Mouse (Mus musculus): ENCODE measurements around the gene Tead2. TPM values are rescaled to one million over a fixed set of nuclear protein-coding genes. Genes with fewer than 3 reads are reported as not detected.

Gene Tead2
- total RNA-seq, 2 experiments from 2014 or later: not detected

DNA sequence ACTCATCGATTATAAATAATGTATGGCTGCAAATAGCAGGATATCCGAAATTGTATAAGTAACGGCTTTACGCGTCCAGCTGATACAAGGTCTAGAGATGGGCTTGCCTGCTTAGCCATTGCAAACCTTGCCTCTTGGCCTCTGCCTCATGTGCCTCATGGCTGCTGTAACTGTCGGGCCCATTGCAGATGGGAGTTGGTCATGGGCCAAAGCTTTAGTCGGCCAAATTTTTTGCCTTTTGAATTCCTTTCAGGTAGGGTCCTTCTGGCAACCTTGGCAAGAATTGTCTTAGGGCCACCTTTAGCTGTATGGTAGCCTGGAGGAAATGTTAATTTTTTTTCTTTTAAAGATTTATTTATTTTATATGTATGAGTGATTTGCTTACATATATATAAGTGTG is 9.3 kb downstream of the Tead2 start:
- ATAC-seq (ENCODE audit: poor library complexity, severe bottlenecking): no peak

DNA sequence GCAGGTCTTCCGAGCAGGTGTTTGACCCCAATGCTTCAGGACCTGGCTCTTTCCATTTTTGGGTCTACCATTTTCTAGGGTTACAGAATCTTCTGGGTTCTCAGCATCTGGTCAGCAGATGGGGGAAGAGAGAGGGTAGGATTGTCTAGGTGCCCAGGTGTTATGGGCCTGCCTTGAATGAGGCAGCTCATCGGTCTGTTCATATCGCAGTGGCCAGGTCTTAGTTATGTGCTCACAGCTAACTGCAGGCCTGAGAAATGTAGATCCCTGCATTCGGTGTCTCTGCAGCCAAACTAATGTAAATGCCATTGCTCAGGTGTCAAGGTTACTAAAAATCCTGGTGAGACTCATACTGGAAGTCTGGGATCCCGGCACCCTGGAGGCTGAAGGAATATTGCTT is 10.9 kb downstream of the Tead2 start:
- ATAC-seq (ENCODE audit: poor library complexity, severe bottlenecking): no peak

DNA sequence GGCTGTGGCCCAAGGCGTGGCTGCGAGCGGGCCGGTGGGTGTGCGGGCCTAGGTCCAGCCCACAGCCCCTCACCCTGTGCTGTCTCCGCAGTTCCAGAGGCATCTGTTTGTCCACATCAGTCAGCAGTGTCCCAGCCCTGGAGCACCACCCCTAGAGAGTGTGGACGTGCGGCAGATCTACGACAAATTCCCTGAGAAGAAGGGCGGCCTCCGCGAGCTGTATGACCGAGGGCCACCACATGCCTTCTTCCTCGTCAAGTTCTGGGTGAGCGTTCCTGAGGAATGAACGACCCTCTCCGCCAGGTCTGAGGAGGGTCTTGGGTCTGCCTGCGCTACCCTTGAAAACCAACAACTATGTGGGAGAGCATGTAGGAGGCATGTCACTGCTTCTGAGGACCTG is 13.0 kb downstream of the Tead2 start:
- no peak for ATAC-seq (ENCODE audit: poor library complexity, severe bottlenecking)

DNA sequence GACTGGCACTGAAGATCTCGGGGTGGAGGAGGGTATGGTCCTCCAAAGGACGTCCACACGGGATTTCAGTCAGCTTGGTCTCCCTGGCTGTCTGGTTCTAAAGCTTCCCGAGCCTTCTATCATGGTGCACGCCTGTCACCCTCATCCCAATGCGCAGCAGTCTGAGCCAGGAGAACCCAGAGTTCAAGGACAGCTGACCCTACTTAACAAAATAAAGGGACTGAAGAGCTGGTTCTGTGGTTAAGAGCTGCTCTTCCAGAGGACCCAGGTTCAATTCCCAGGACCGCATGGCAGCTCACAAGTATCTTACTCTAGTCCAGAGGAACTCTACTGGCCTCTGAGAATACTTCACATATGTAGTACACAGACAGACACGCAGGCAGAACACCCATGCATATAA is 13.5 kb downstream of the Tead2 start:
- ATAC-seq (ENCODE audit: poor library complexity, severe bottlenecking): no peak

DNA sequence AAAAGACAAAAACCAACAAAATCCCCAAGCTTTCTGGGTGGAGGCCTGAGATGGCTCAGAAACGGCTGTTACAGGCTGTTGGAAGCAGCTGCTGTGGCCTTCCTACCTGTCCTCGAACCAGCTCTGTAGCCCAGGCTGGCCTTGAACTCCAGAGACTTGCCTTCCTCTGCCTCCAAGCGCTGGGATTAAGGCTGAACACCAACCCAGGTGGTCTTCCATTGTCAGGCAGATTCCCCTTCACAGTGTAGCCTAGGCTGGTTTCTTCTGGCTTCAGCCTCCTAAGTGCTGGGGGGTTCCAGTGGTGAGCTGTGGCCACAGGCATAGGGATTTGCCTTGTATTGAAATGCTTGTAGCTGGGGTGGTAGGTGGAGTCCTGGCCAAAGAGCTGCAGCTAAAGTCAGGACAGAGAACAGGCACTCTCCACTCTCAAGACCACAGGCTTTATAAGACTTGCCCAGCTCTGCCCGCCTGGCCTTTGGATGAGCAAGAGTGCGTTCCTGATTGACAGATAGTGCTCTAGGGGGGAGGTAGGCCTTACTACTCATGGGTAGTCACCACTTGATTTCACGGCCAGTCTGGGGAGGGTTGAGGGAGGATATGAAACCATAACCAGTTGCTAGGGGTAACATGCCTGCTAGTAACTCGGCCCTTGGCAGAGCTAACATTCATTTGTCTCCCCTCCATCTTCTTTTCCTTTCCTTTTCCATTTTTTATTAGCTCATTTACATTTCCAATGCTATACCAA is 14.1 kb downstream of the Tead2 start:
- 0 out of 2 replicates have a peak, but pooled peaks have one; percentile 35 for ATAC-seq (ENCODE audit: poor library complexity, severe bottlenecking)

DNA sequence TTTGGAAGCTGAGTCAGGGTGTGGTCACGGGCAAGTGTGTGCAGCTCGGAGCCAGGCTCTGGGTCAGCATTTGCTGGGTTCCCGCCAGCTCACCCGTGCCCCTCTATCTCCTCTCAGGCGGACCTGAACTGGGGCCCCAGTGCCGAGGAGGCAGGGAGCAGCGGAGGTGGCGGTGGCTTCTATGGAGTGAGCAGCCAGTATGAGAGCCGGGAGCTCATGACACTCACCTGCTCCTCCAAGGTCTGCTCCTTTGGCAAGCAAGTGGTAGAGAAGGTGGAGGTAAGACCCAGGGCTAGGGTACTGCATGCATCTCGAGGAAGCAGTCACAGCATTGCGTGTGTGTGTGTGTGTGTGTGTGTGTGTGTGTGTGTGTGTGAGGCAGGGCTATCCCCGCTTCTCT is 15.6 kb downstream of the Tead2 start:
- no peak for ATAC-seq (ENCODE audit: poor library complexity, severe bottlenecking)

DNA sequence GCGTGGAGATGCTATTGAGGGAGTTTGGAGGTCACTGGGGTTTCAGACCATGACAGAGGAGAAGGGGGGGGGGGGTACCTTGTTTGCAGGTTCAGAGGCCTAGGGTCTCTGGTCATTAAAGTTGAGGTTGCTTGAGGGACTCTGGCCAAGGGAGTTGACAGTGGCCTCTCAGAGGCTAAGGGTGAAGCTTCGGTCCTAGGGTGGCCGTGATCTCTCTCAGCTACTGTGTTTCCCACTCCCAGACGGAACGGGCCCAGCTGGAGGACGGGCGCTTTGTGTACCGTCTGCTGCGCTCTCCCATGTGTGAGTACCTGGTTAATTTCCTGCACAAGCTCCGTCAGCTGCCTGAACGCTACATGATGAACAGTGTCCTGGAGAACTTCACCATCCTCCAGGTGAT is 16.4 kb downstream of the Tead2 start:
- ATAC-seq (ENCODE audit: poor library complexity, severe bottlenecking): no peak

DNA sequence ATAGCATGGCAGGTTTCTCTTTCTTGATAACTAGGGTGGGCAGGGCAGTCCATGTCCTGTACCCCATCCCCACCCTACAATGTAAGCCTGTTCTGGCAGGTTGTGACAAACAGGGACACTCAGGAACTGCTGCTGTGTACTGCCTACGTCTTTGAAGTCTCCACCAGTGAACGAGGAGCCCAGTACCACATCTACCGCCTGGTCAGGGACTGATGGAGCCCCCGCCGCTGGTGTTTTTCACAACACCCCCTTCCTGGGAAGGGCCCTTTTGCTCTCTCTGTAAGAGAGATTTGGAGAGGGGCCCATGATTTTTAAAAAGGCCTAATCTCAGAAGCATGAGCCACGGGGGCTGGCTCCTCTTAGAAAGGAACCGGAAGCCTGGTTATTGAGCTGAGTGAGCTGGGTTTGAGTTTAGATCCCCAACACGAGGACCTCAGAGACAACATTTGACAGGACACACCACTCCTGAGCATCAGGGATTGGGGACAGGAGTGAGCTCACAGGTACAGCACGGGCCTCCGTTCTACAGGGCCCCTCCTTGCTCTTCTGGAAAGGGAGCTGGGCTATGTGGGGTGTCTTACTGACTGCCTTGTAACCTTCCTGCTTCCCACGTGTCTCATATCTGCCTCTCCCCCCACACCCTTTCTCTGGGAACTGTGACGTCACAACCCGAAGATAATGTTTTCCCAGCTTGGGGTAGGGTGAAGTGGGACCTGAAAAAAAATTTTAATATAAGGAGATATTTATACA is 17.3 kb downstream of the Tead2 start:
- ATAC-seq (ENCODE audit: poor library complexity, severe bottlenecking): no peak

DNA sequence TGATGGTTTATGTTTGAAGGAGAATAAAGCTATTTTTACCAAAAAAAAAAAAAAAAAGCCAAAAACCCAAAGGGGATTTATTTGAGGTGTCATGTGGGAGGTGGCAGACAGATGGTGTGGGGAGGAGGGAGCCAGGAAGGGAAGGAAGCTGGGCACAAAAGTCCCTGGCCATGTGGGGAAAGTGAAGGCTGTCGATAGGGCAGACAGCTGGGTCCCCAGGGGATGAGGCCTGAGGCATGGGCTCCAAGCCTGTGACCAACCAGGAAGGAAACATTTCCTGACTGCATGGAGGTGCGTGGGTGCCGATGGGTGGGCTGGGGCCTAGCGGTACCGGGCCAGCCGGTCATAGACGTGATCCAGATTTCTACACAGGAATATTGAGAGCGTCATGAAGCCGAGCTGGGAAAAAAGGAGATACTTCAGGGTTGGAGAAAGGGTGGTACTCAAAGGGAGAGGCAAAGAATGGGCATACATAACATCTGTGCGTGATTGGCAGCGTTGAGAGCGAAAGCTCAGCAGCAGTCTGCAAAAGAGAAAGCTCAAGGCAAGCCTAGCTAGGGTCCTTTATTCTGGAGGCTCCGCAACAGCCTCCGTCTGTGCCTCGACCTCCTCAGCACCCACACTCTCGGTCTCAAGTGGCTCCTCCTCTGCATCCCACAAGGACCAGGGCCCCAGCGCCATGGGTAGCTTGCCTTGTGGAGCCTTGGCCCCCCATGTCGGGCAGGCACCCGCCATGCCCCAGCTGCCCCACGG is 18.2 kb downstream of the Tead2 start:
- ATAC-seq (ENCODE audit: poor library complexity, severe bottlenecking): no peak

DNA sequence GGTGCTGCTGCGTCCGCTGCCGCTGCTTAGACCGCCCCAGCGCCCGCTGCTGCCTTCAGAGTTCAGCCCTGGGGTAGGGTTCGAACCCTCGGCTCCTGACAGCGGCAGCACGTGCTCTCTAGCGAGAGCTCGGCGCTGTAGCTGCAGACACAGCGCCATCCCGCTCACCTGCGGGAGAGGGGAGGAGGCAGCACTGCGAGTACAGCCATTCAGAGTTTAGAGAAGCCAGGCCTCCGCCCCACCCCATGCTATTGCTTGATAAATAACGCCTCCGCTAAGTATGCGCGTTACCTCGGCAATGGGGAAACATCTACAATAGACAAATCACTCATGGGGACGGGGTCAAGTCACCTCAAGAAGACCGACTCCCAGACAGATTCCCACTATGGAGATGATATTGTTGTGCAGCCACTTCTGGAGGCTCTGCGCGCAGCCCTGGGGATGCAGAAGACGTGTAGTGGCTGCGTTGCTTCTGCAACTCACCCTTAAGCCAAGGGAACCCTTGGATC is 18.8 kb downstream of the Tead2 start:
- no peak for ATAC-seq (ENCODE audit: poor library complexity, severe bottlenecking)

DNA sequence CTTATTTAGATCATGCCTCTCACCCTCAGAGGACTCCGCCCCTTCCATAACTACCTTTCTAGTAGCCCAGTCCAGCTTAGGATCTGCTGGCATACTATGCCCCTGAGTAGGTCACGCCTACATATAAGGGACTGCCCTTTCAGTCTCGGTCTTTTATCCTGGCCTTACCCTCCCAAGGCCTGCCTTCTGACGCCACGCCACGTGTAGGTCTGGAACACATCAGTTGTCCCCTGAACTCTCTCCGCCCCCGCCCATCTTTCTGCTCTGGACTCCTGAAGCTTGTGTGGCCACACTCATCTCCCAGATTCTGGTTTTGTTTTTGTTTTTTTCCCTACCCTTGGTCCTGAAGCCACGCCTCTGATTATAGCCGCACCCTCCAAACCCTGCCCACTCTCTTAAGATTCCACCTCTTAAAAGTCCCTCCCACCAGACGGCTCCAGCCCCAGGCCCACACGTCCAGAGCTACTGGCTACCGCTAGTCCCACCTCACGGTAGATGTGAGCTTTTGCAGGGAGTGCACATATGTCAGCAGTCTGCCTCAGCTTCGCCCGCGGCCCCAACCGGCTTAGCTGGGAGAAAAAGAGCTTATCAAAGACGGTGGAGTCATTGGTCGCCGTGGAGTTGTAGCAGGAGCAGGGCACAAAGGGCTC is 19.5 kb downstream of the Tead2 start:
- ATAC-seq (ENCODE audit: poor library complexity, severe bottlenecking): no peak

DNA sequence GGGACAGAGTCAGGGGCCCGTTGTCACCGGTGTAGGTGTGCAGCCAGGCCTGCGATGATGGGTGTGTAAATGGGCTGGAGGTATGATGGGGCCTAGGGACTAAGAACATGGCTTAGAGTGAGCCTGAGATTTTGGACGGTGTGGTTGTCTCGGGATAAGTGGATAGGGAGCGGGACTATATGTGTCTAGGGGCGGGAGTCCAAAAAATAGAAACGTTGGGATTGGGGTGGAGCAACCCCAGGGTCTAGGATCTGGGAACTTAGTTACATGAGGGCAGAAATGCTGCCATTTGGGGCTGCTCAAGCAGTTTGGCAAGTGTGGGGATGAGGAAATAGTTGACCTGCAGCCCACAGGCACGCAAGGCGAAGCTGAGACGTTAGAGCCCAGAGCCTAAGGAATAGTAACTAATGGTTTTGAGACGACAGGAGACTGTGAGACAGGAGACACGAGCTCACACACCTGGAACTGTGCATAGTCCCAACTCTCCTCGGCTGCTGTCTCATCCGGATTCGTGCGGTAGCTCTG is 20.2 kb downstream of the Tead2 start:
- ATAC-seq (ENCODE audit: poor library complexity, severe bottlenecking): no peak

DNA sequence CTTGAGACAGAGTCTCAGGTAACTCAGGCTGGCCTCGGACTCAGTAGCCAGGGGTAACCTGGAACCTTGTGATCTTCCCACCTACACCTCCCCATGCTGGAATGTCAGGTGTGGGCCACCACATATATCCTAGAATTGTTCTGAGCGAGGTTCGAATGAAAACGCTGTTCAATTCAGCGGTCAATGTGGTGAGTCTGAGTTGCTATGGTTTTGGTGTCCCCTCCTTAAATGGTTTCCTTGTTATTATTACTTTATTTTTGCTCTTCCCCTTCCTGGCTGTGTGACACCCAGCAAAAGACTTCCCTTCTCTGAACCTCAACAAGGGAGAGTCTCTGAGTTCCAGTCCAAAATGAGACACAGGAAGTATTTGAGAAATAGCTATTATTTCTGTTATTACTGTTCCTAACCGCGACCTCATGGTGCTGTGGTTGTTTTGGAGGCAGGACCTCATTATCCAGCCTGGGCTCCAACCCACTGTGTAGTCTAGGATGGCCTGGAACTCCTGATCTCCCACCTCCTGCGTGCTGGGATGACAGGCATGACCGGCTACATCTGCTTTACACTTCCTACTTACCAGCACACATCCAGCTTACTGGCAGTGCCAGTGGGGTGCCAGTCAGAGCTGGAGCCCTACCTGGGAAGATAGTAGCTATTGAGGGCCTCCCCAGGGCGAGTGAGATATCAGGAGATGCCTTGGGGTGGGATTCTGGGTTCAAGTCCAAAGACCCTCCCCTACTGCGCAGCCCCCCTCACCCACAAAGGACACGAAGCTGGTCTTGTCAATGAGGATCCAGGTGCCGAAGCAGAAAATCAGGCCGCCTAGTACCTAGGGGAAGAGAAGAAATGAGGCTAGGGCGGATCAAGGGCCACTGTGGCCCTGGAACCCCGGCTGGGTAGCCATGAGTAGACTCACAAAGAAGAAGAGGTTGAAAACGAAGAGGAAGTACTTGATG is 22.5 kb downstream of the Tead2 start:
- ATAC-seq (ENCODE audit: poor library complexity, severe bottlenecking): peak; percentile 37

DNA sequence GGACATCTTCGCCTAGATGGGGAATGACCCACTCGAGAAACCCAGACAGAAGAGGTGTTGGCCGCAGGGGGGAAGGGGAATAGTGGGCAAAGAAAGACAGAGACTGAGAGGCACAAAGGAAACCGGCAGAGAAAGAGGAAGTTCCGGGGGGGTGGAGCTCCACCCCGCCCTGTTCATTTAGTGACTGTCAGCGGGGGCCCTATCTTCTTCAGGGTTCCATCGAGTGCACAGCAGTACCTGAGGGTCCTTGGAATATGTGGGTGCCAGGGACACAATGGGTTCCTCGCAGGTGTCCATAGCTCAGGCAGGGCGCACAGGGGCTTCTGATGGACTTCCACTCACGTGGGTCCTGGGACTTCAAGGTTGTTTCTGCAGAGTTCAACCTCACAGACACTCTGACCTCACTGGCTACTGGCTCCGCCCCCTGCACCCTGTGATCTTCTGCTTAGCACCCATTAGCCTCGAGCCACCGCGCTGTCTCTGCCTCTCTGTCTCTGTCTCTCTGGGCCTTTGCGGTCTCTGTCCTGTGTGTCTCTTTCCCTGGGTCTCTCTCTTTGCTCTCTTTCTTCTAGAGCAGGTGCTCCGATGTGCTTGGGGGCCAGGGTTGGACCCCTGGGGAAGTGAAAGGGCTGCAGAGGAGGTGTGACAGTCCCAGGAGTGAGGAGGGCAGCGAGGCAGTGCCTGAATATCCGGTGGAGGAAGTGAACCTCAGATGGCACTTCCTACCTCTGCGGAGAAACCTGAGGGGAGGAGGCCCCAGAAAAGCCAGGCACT is 23.4 kb downstream of the Tead2 start, which contains the start of gene Cd37:
TSS of gene Cd37 (minus strand) at position 393 of the 774 bp plus-strand sequence.
- ATAC-seq (ENCODE audit: poor library complexity, severe bottlenecking): peak; percentile 81

DNA sequence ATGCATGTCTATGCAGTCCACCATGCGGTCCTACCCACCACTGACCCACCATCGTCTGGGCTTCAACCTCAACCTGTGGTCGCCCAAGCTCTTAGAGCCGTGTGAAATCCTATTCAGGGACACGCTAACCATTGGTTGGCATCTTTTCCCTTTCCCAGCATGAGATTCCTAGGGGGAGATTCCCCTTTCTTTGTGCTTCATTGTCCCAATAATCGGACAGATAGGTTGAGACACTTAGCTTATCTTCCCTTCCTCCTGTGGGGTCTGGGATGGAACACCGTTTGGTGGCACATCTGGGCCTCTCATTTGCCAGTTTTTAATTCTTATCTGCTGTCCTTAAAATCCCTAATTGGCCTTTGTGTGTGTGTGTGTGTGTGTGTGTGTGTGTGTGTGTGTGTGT is 24.6 kb downstream of the Tead2 start:
- ATAC-seq (ENCODE audit: poor library complexity, severe bottlenecking): no peak

DNA sequence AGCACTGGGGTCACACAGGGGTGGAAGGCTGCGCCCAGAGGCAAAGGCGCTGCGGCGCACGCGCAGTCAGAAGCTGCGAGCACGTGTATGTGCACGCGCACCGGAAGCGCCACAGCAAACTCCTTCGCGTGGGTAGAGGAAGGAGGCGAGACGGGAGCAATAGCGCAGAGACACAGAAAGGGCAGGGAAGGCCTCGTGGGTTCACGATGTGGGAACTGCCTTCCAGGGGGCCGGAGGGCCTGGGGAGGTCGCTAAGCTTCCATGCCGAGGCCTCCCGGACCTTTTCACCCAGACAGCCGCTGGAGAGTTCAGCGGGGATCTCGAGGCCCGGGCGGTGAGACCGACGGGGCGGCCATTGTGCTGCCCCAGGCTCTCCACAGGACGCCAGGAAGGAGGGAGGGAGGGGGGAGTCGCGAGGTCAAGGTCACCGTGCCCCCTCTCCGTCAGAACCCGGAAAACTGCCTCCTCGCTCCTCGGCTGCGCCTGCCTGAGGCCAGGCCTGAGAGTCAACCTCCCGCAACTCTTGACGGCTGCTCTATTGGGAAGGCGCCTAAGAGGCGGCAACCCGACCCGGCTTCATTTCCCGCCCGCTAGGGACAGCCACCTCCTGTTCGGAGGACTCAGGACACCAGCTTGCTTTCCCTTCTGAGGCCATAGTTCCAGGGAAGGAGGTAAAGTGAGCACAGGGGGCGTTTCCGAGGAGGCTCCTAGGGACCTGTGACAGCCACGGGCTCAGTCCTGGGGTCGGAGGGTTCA is 25.3 kb downstream of the Tead2 start, which contains the start of gene Slc6a16:
TSS of gene Slc6a16 (plus strand) at position 453 of the 756 bp plus-strand sequence.
- no peak for ATAC-seq (ENCODE audit: poor library complexity, severe bottlenecking)

DNA sequence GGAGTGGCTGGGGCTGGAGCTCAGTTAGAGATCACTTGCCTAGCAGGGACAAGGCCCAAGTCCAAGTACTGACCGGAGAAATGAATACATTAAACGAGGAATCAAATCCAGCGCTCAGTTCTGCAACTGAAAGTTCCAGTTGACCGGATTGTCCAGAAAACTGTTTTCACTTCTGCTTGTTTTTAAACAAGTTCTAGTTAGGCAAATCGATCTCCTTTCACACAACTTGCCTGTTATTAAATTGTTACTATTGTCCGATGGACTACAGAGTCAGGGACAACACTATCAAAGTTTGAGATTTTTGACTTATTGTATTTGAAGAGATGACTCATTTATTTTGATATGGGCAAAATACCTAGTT is 25.8 kb downstream of the Tead2 start:
- ATAC-seq (ENCODE audit: poor library complexity, severe bottlenecking): no peak

DNA sequence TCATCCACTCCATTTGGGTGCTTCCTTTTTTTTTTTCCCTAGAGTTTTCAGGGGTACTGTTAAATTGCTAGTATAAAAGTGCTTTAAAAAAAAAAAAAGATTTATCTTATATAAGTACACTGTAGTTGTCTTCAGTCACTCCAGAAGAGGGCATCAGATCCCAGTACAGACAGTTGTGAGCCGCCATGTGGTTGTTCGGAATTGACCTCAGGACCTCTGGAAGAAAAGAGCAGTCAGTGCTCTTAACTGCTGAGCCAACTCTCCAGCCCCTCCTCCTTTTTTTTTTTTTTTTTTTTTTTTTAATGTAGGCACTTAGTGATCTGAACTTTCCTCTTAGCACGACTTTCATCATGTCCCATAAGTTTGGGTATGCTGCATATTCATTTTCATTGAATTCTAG is 32.1 kb downstream of the Tead2 start:
- ATAC-seq (ENCODE audit: poor library complexity, severe bottlenecking): no peak

Data from megakaryocyte, adult 5-6 weeks (primary cell).